Comparison of ENCODE assay signal across 8 mouse cellular contexts in the genomic region with DNA sequence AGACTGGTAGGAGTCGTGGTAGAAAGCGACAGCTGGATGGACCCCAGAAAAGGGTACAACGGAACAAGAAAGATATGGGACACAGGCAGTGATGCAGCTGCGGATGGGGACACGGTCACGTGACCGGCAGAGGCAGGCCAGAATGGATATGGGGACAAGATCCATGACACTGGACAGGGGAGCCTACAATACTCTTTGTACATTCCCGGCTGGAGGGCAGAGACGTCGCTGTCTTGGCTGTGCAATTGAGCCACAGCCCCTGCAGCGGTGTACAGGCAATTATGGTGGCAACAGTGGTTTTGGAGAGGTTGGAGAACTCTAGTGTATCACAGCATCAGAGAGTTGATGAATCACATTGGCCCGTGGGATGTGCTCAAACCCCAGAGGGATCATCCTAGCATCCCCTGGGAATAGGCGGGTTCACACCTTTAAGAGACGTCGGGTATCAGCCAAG. TPM values are rescaled to one million over a fixed set of nuclear protein-coding genes. Genes with fewer than 3 reads are reported as not detected.
A peak's percentile ranks its signal among the peaks of the same experiment; 100 is the strongest.
DNase-seq lines count a peak whose midpoint lies in the region; ATAC-seq and TF ChIP-seq lines count a peak whose summit lies in the region.

No protein-coding gene starts in this region.

- H3K9ac ChIP-seq in forebrain, postnatal 0 days = peak overlapping the region; percentile 79

- H3K4me3 ChIP-seq in brown adipose tissue, adult 24 weeks (ENCODE audit: insufficient read depth, low read depth, low read length) = peak overlapping the region; percentile 58
- H3K4me3 ChIP-seq in forebrain, postnatal 0 days (ENCODE audit: low read depth, low read length) = peak overlapping the region; percentile 65

- peak overlapping the region; percentile 97 for H3K4me2 ChIP-seq in forebrain, postnatal 0 days (ENCODE audit: low read depth)

- TF ChIP-seq CTCF in forebrain, postnatal 0 days (IDR thresholded peaks at IDR 0.05; ENCODE audit: low read depth) = no peak

- H3K36me3 ChIP-seq in forebrain, postnatal 0 days (ENCODE audit: insufficient read depth) = no peaks in the 10 kb centered on the region

- H3K27ac ChIP-seq in brown adipose tissue, adult 24 weeks (replicated peaks; ENCODE audit: low read depth, low read length) = no peak overlapping the region
- H3K27ac ChIP-seq in forebrain, postnatal 0 days (ENCODE audit: low read depth, low read length) = peak overlapping the region; percentile 76

- peak; percentile 8 for ATAC-seq in forebrain, postnatal 0 days

- H3K9me3 ChIP-seq in forebrain, postnatal 0 days (ENCODE audit: low read length) = no peaks in the 10 kb centered on the region

- H3K4me1 ChIP-seq in brown adipose tissue, adult 24 weeks (ENCODE audit: control insufficient read depth, insufficient read depth, insufficient read length, low read length) = peaks cover 12% of the 10 kb centered on the region
- peaks cover 47% of the 10 kb centered on the region for H3K4me1 ChIP-seq in forebrain, postnatal 0 days (ENCODE audit: insufficient read depth)

- WGBS in forebrain, postnatal 0 days = 6% methylated on average over 15 of the region's 15 CpGs

- H3K27me3 ChIP-seq in forebrain, postnatal 0 days (ENCODE audit: insufficient read depth, low read length) = no peaks in the 10 kb centered on the region

- DNase-seq in layer of hippocampus, adult 9-11 months = peak; percentile 75
- DNase-seq in layer of hippocampus, adult 18-20 months (ENCODE audit: low spot score in 2 of 2) = no peak
- no peak for DNase-seq in forebrain, postnatal 0 days
- peak; percentile 64 for DNase-seq in kidney, postnatal 14 days
- peak; percentile 61 for DNase-seq in lung, postnatal 36 days
- peak; percentile 64 for DNase-seq in testis, postnatal 10 days (ENCODE audit: low spot score)
- DNase-seq in yolk sac, embryonic 10.5 days (ENCODE audit: low spot score) = no peak

RNA-seq across cellular contexts. Expression of a gene that starts 0.6 kb away (rescaled TPM):
- total RNA-seq in layer of hippocampus, adult 18-20 months (2021) = 10 to 100 TPM; 54.2 to 57.6 TPM
- 2.7 and 7.0 TPM in 2 replicates for polyA plus RNA-seq in brown adipose tissue, adult 24 weeks (2012; ENCODE audit: insufficient read depth, insufficient read length, missing spikeins)
- 94.5 and 113 TPM in 2 replicates for total RNA-seq in forebrain, postnatal 0 days (2014; rRNA removed)
- polyA plus RNA-seq in forebrain, postnatal 0 days (2015; fragmentation: Nextera tagmentation; extraction: Ambion mirVana) = 15.7 and 23.5 TPM in 2 replicates

RNA-seq across cellular contexts. Expression of a gene that starts 3.4 kb away (rescaled TPM):
- 1 to 10 TPM; 7.5 to 9.9 TPM for total RNA-seq in layer of hippocampus, adult 18-20 months (2021)
- polyA plus RNA-seq in brown adipose tissue, adult 24 weeks (2012; ENCODE audit: insufficient read depth, insufficient read length, missing spikeins) = 0.52 and 1.6 TPM in 2 replicates
- 18.3 and 19.6 TPM in 2 replicates for total RNA-seq in forebrain, postnatal 0 days (2014; rRNA removed)
- polyA plus RNA-seq in forebrain, postnatal 0 days (2015; fragmentation: Nextera tagmentation; extraction: Ambion mirVana) = 2.9 and 4.0 TPM in 2 replicates

RNA-seq across cellular contexts. Expression of a gene that starts 14.7 kb away (rescaled TPM):
- total RNA-seq in layer of hippocampus, adult 18-20 months (2021) = 1 to 10 TPM; 7.3 to 8.5 TPM
- 2.2 and 4.2 TPM in 2 replicates for polyA plus RNA-seq in brown adipose tissue, adult 24 weeks (2012; ENCODE audit: insufficient read depth, insufficient read length, missing spikeins)
- 19.7 and 20.1 TPM in 2 replicates for total RNA-seq in forebrain, postnatal 0 days (2014; rRNA removed)
- 9.6 and 10.0 TPM in 2 replicates for polyA plus RNA-seq in forebrain, postnatal 0 days (2015; fragmentation: Nextera tagmentation; extraction: Ambion mirVana)

RNA-seq across cellular contexts. Expression of a gene that starts 36.4 kb away (rescaled TPM):
- 1,000 to 10,000 TPM; 1,141 to 1,201 TPM for total RNA-seq in layer of hippocampus, adult 18-20 months (2021)
- polyA plus RNA-seq in brown adipose tissue, adult 24 weeks (2012; ENCODE audit: insufficient read depth, insufficient read length, missing spikeins) = 241 and 250 TPM in 2 replicates
- total RNA-seq in forebrain, postnatal 0 days (2014; rRNA removed) = 386 and 489 TPM in 2 replicates
- 1,891 and 2,006 TPM in 2 replicates for polyA plus RNA-seq in forebrain, postnatal 0 days (2015; fragmentation: Nextera tagmentation; extraction: Ambion mirVana)

RNA-seq across cellular contexts. Expression of a gene that starts 42.4 kb away (rescaled TPM):
- total RNA-seq in layer of hippocampus, adult 18-20 months (2021) = 10 to 100 TPM; 31.0 to 31.7 TPM
- 13.4 and 16.2 TPM in 2 replicates for polyA plus RNA-seq in brown adipose tissue, adult 24 weeks (2012; ENCODE audit: insufficient read depth, insufficient read length, missing spikeins)
- total RNA-seq in forebrain, postnatal 0 days (2014; rRNA removed) = 37.9 and 47.6 TPM in 2 replicates
- 34.5 and 35.4 TPM in 2 replicates for polyA plus RNA-seq in forebrain, postnatal 0 days (2015; fragmentation: Nextera tagmentation; extraction: Ambion mirVana)

Comparison
In these comparisons a context has a peak if more than half of its experiments do, and no peak if none do; other contexts are left out.
1. DNase-seq: peak in layer of hippocampus, adult 9-11 months (single experiment), kidney, postnatal 14 days (single experiment), lung, postnatal 36 days (single experiment) and testis, postnatal 10 days (single experiment); none in layer of hippocampus, adult 18-20 months (0 of 2), forebrain, postnatal 0 days (single experiment) and yolk sac, embryonic 10.5 days (single experiment).